Mouse (Mus musculus): ENCODE data around the gene Ggta1.

Ggta1 gene

DNA sequence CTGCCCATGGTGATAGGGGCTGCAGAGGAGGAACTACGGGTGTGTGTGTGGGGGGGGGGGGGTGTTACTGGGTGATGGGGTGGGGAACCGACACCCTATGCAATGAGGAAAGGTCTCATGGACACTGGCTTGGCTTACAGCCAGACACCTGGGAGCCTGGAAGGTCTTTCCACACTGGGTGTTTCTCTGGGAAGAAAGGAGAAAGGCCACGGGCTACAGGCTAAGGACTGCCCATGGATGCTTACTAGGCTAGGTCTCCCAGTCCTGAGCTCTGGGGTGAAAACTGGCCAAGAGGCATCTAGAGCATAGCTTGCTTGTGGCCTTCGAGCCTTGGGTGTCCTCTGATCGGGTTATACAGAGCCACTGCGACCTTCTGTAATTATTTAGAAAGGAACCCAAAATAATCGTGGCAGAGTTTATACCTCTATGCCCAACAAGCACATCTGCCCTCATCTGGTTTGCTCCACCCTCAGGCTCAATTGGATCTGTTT is at the start of gene Ggta1:
Gene Ggta1, minus strand, starts transcription at position 441 of the 491 bp plus-strand sequence.
- no peak for DNase-seq (ENCODE audit: low read depth, low spot score)

DNA sequence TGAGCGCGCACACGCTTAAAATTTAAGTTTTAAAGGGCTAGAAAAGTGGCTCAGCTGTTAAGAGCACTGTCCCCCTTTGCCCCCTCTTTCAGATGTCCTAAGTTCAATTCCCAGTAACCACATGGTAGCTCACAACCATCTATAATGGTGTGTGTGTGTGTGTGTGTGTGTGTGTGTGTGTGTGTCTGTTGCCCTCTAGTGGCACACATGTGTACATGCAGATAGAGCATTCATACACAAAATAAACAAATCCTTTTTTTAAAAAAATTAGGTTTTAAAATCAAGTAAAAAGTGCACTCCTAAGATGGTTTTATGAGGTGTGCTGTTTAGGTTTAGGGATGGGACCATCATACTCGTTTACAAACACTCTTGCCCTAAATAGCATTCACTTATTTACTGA is 49.2 kb upstream of the Ggta1 start:
- no peak for DNase-seq (ENCODE audit: low read depth, low spot score)

DNA sequence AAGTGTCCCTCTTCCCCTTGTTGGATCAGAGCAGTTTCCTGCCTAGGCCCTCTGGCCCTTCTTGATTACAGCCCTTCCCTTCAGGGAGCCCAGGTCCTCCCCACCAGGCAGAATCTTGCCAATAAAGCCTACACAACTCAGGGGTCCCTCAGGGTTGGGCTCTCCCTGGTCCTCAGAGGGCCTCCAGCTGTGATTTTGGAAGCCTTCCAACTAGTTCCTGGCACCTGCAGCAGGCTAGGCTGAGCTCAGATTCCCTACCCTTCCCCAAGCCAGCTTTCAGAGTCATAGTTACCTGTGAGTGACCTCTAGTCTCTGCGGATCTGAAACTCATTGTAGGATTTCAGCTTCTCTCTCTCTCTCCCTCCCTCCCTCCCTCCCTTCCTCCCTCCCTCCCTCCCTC is 47.9 kb upstream of the Ggta1 start:
- DNase-seq (ENCODE audit: low read depth, low spot score) = no peak

DNA sequence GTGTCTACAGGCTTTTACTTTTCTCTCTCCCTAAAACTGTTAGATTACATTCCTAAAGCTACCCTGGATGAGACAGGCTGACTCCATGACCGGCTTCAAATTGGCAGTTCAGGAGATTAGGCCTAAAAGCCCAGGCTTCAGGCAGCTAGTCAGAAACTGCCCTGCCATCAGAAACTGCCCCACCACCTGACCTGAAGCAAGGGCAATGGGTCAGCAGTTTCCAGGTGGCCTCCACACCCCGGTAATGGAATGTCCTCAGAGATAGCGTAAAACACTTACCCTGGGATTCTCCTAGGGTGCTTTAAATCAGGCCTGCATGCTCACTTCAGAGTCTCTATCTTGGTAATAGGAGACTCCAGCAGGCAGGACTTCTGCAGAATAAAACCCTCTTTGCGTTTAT is 46.9 kb upstream of the Ggta1 start:
- DNase-seq (ENCODE audit: low read depth, low spot score) = no peak

DNA sequence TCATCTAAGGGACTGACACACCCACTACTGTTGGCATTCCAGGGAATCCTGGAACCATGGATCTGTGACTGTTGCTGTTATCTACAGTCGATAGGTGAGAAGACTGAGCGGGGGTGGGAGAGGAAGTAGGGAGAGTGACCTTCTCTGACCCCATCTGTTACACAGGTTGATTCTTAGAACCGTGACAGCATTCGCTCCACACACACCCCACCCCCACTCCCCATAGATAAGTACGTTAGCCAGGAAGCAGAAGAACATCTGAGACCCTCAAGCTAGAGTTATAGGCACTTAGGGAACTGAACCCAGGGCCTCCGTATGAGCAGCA is 46.3 kb upstream of the Ggta1 start:
- no peak for DNase-seq (ENCODE audit: low read depth, low spot score)

DNA sequence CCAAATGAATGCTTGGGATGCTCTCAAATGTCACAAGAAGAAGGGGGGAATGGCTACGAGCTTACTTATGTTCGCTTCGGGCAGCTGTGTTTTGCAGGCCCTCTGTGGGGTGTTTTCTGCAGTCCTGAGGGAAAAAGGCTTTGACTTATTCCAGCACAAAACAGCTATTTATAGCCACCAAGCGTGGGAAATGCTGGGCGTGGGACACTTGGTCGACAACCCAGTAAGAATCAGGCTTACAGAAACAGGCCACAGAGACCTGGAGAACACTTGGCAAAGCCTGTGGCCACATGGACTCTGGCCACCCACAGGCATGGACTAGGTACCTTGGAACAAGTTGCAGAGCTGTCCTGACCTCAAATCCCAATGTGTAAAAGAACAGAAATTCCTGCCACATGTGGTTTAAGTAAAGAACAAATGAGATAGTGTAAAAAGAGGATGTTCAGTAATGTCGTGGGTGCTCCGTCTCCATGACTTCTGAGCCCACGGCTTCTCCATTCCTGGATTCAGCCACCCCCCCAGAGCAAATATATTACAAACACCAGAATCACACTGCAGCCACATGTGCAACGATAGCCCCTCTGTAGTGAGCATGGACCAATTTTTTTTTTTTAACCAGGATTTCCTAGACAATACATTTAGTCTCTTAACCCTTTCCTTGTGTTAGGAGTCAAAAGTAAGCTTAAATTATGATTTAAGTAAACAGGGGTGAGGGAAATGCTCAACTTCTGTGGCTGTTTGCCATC is 45.7 kb upstream of the Ggta1 start:
- DNase-seq (ENCODE audit: low read depth, low spot score) = peak; percentile 79

DNA sequence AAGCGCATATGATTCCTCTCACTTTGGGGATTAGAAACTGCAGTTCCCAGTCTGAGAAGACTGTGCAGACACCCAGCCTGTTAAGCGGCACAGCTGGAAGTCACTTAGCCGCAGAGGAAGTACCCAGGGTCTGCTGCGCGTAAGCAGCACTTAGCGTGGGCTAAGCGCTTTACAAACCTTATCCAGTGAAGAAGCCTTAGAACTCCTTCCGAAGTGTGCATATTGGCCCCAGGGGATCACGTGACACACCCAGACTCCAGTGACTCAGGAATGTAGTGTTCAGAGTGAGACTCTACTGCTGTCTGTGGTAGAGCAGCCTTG is 44.1 kb upstream of the Ggta1 start:
- peak; percentile 77 for DNase-seq (ENCODE audit: low read depth, low spot score)

DNA sequence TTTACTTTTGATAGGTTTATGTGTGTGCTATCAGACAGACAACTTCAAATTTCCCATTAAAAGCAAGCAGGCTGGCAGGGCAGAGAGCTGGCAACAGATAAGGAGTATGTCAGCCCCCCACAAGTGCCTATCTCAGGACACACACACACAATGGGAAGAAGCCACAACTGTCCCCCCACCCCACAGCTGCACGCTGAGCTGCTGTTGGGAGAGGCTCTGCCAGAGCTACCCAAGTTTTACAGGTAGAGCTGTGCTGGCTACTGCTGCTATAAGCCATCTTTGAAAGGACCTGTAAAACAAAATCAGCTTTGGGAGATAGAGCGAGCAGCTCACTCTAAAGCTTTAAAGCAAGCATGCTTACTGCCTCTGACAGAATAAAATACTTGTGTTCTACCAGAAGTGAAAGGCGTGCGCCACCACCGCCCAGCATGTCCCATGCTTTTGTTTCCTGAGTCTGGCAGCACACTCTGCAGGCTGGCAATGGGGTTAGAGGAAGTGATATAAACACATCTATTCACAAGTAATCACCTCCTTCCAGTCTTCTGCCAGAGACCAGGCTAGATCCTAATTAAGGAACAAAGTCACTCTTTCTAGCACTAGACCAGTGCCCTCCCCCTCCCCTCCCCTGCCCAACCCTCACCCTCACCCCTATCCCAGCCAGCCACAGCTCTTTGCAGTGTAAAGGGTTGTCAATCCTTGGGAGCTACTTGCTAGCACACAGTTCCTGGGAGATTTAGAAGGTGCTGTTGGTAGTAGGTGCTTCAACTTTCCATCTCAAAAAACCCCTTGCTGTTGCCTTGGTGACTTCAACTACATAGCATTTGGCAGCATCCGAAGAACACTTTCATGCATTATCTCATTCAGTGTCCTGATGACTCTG is 43.5 kb upstream of the Ggta1 start:
- DNase-seq (ENCODE audit: low read depth, low spot score) = peak; percentile 62

DNA sequence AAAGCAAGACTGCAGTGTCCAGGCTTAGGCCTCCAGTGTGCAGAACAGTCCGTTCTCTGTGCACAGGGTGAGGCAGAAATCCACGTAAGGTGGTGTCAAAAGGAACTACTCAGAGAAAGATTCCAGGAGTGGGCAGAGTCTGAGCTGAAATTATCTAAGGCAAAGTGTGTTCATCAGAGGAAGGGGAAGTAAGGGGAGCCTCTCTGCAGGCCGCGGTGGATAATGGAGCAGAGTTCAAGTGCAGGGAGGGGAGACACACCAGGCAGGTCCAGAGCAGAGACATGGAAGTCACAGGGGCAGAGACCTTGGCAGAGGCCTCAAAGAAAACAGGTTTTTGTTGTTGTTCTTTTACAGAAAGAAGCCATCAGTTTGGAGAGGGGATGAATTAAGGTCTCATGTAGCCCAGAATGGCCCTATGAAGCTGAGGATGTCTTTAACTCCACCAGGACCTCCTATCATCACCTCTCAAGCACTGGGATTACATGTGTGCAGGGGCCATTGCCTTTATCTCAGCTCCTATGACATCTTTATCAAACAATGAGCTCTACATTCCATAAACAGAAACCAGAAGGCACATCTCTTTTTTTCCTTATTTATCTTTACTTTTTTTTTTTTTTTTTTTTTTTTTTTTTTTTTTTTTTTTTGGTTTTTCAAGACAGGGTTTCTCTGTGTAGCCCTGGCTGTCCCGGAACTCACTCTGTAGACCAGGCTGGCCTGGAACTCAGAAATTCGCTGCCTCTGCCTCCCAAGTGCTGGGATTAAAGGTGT is 42.7 kb upstream of the Ggta1 start:
- no peak for DNase-seq (ENCODE audit: low read depth, low spot score)

DNA sequence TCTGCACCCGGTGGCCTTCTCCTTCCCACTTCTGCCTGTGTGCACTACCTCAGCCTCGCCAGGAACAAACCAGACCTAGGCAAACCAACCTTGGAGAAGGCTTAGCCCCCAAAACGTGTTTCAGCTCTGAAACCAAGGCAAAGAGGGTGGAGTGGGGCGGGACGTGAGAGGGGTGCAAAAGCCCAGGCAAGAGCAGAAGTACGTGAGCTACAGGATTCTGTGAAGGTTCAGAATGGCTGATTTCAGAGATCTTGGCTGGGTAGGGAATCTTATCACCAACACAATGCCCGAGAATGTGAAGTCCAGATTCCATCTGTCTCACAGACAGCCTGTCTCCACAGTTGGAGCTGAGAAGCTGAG is 41.4 kb upstream of the Ggta1 start:
- DNase-seq (ENCODE audit: low read depth, low spot score) = no peak

DNA sequence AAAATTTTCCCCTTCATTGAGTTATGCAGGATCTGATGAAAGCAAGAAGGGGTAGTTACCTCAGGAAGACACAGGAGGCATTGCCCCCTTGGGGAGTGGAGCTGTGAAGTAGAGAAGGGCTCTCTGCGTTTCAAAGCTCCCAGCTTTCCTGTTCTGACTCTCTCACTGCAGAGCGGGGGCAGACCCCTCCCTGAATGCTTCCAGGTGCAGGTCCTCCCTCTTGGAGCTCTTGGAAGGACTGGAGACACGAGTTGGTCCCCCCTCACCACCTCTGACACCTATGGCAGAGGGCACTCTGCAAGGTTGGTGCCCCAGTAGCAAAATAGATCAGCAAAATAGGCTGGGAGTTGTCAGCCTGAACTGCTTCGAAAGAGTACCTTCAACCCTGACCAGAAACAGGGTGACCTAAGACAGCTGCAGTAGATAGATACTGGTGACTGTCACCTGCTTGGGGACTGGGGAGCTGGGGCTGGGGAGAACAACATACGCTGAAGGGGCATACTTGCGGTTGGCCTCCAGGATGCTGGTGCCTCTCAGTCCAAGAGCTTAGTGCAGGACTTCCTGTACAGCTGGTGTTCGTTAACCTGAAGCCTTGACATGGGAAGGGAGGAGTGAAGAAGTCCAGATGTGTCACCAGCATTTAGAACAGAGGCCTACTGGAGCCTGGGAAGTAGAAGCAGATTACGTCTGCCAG is 40.8 kb upstream of the Ggta1 start:
- DNase-seq (ENCODE audit: low read depth, low spot score) = no peak

DNA sequence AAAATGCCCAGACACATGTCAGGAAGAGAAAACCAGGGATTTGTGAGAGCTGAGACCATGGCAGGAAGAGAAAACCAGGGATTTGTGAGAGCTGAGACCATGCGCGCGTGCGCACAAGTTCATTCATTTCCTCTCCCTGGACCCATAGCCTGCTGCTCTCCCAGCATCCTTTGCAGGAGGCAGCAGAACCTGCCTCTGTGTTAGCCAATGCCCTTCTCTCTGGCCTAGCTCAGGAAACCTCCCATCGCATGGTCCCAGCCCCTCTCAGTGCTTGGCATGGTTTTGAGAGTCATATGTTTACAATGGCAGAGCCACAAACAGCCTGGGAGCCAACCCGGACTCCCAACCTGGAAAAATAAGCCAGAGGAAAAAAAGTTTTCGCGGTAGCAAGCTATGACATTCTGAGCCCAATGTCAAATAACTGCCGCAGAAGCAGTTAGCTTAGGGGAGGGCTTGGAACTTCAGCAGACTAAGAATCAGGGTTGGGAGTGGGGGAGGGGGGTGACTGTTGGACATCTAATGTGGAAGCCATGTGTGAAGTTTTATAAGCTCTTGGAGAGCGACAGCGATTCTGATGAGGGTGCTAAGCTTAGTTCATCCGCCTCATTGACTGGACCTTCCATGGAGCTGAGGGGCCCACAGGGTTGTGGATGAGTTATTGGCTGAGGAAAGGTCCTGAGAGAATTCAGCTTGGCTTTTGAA is 40.1 kb upstream of the Ggta1 start:
- no peak for DNase-seq (ENCODE audit: low read depth, low spot score)

DNA sequence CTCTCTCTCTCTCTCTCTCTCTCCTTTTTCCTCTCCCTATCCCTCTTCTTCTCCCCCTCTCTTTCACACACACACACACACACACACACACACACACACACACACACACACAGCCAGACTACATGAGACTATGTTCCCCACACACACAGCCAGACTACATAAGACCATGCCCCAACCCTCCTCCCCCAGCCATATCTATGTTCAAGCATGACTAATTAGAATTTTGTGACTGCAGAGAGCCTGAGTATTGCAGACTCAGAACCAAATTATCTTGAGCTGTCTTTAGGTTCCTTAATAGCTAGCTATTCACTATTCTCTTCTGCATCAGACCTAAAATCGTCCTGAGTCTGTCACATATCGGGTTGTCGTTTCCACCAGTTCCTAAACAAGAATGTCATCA is 39.5 kb upstream of the Ggta1 start:
- no peak for DNase-seq (ENCODE audit: low read depth, low spot score)

DNA sequence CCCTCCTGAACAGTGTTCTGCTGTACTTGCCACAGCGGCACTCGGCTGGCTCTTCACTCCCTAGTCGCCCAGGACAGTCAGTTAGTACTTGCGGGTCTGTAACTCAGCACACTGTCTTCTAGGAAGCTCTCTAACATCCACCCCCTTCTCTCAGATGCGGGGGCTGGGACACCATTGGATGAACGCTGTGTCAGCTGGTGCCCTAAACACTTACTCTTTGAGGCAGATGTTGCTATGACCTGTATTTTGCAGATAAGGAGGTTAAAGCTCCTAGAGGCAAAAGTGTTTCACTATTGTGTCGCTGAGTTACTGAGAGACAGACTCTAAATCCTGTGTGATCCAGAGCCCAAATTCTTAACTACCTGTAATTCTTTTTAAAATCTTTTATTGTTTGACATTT is 36.4 kb upstream of the Ggta1 start:
- DNase-seq (ENCODE audit: low read depth, low spot score) = no peak

DNA sequence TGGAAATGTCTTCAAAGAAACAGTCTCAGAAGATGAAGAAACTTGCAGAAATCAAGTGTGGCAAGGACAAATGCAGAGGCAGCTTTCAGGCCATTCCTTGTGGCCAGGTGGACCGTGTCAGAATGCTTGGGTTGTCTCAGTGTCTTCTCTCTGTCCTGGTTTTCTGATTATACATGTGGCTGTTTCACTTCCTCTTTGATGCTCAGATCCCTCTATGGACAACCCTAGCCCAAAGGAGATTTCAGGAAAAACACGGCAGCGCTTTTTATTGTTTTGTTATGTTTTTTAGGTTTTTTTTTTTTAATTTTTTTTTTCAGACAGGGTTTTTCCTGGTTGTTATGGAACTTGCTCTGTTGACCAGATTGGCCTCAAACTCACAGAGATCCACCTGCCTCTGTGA is 35.9 kb upstream of the Ggta1 start:
- no peak for DNase-seq (ENCODE audit: low read depth, low spot score)

DNA sequence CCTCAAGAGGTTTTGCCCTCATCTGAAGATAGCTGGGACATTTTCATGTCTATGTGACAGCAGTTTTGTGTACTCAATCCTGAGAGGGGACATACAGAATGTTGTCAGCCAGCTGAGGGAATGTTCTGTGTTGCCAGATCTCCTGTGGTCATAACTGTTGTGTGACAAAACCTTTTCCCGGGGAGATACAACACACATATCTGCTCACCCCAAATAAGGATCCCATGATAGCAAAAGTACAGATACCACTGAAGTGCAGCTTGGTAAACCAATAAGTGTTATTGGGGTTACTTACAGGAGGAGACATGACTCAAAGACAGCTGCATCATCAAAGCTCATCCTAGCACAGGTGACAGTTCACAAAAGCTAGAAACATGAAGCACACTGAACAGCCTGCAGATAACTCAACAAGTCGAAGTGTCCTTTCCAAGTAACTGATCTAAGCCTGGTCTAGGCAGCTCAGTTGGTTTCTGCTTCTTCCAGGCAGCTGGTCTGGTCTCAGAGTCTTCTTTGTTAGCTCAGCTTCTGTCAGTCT is 34.7 kb upstream of the Ggta1 start:
- DNase-seq (ENCODE audit: low read depth, low spot score) = no peak

DNA sequence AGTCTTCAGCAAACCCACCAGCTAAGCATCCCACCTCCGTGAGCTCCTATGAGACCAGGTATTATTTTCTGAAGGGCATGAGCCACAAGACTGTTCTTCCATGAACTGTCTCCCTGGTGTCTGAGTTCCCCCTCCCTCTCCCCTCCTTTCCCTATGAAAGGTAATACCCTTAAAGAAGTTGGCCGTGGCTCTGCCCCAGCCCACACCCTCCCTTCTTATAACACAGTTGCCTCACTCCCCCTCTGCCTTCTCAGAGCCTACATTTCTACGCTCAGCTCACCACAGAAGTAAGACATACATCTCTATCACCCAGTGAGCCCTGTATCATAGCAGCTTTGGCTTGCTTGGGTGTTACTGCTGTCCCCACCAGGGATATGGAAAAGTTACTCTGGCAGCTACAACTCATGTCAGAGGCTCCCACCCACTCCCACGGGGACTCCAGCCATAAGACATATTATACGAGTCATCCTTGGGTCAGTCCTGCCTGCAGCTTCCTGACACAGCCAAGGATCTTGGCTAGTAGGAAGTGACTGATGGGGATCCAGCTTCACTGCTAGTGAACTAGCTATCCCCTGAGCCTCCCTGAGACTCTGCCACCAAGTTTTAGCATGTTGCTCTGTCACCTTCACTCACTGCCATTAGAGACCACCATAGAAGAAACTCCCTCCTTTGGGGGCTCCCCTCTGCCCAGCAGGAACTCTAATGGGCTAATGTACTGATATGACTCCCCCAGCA is 33.4 kb upstream of the Ggta1 start:
- no peak for DNase-seq (ENCODE audit: low read depth, low spot score)

DNA sequence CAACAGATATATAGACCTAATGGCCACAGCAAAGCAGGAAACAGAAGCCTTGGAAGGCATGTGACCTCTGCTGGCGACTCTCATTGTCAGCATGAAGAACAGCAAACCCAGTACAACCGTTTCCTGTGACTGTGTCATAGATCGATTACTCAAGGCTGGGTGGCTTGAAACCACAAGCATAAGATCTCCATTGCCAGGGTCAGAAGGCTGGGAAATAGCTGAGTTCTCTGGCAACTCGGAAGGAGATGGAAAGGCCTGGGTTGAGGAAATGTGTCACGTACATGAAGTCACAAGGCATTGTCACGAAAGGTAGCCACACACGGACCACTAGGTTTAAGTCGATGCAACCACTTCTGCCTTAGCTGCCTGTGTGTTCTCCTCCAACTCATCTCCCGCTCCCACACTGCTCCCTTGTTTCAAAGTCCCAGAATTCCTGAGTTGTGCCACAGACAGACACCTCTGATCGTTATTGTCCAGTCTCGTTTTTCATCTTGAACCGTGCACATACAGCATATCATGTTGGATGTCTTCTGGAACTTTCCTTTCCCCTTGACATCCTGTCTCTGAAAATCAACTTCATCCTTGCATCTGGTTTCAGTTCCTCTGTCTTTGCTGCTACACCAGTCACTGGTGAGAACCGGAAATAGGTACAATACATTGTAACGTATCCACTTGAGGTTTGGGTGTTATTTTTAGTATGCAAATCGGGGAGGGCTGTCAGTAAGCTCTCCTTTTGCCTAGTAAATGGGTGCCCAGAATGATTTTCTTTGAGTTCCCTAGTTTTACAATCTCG is 32.7 kb upstream of the Ggta1 start:
- no peak for DNase-seq (ENCODE audit: low read depth, low spot score)

DNA sequence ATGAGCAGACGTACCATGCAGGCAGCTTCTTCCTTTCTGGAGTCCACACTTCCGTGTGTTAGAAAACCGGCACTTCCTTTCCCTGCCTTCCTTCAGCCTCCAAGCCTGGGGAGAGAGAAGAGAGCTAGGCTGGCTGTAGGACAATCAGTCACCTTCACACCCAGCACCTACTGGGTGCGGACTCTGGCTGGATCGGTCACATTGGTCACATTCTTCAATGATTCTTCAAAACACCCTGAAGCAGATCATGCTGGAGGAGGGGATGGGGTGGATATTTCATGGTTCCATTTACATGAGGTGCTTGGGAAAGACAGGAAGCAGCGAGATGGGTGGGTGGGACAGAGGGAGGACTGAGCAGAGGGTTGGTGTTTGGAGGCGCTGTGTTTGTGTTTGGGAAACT is 30.5 kb upstream of the Ggta1 start:
- DNase-seq (ENCODE audit: low read depth, low spot score) = no peak

DNA sequence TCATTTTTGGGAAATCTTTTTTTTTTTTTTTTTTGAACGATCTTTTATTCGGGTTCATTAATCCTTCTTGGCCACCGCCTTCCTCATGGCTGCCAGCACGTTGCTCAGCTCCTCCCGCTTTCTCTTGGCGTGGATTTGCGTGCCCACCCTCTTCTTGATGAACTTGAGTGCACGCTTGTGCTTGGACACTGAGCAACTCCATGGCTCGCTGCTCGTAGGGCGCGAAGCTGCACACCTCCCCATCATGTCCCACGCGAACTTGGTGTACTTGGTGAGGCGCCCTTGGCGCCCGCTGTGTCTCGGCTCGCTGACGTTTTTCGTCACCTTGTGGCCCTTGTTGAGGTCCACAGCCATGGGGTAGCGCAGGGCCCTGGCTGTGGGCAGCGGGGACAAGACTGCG is 28.1 kb upstream of the Ggta1 start:
- DNase-seq (ENCODE audit: low read depth, low spot score) = no peak
